Mouse (Mus musculus) liver, embryonic 14.5 days (tissue): ENCODE measurements around the gene Lipc. TPM values are rescaled to one million over a fixed set of nuclear protein-coding genes. Genes with fewer than 3 reads are reported as not detected.

ENCODE experiments used
- ATAC-seq: fragments of 200-750 bp; cut with Nextera tagmentation; 2 replicates; pipeline ENCODE4 v1.8.0; 2017; ENCODE audit warnings: moderate number of reproducible peaks, mild to moderate bottlenecking, moderate library complexity; ENCODE audit not compliant: insufficient read depth
- DNase-seq, 3 experiments: peaks; one replicate each; pipeline ENCODE4 v3.0.0-alpha.2; 2012 to 2013; ENCODE audit warnings: low read depth in 3 of 3, low spot score in 3 of 3
- H3K27ac ChIP-seq: fragments of 300-500 bp; sonication (generic); 2 replicates; pipeline ENCODE4 v1.5.1; 2014; ENCODE audit warnings: moderate library complexity, mild to moderate bottlenecking, control low read depth, inconsistent platforms
- H3K27me3 ChIP-seq: fragments of 300-500 bp; sonication (generic); 2 replicates; pipeline ENCODE4 v1.6.1; 2014; ENCODE audit warnings: mild to moderate bottlenecking, low read length, moderate library complexity; ENCODE audit not compliant: control insufficient read depth, insufficient read depth
- H3K36me3 ChIP-seq: fragments of 300-500 bp; sonication (generic); replicated peaks from 2 replicates; pipeline ENCODE4 v1.6.1; 2014; ENCODE audit warnings: low read depth; ENCODE audit not compliant: control insufficient read depth, insufficient read depth
- H3K4me1 ChIP-seq, 2 experiments: fragments of 200-500 bp in 1 of 2; fragments of 300-500 bp in 1 of 2; sonication (generic) in 1 of 2; replicated peaks; 2 replicates each; pipeline ENCODE4 v1.6.1; 2012 to 2014; ENCODE audit warnings: antibody characterized with exemption in 1 of 2, inconsistent platforms in 1 of 2, low read length in 1 of 2; ENCODE audit not compliant: control insufficient read depth in 2 of 2, insufficient read depth in 2 of 2
- H3K4me2 ChIP-seq: fragments of 300-500 bp; sonication (generic); 2 replicates; pipeline ENCODE4 v1.6.1; 2014; ENCODE audit warnings: low read depth, mild to moderate bottlenecking, control low read depth, moderate library complexity
- H3K4me3 ChIP-seq, 2 experiments: fragments of 200-500 bp in 1 of 2; fragments of 300-500 bp in 1 of 2; sonication (generic) in 1 of 2; 2 replicates each; pipeline ENCODE4 v1.5.1; 2012 to 2014; ENCODE audit warnings: low read depth in 2 of 2, low read length in 2 of 2, mild to moderate bottlenecking in 2 of 2, control low read depth in 1 of 2, inconsistent platforms in 1 of 2, moderate library complexity in 1 of 2; ENCODE audit not compliant: insufficient read depth in 1 of 2
- H3K9ac ChIP-seq: fragments of 300-500 bp; sonication (generic); replicated peaks from 2 replicates; pipeline ENCODE4 v1.6.1; 2014; ENCODE audit warnings: mild to moderate bottlenecking, control low read depth, moderate library complexity
- H3K9me3 ChIP-seq: fragments of 300-500 bp; sonication (generic); 2 replicates; pipeline ENCODE4 v1.6.1; 2016; ENCODE audit warnings: low read length, mixed read lengths; ENCODE audit not compliant: control insufficient read depth
- CTCF ChIP-seq: IDR thresholded peaks from 2 replicates; pipeline ENCODE4 v1.5.1; 2016; ENCODE audit warnings: antibody characterized with exemption, low read depth, control low read depth
- EP300 ChIP-seq: IDR thresholded peaks from 2 replicates; pipeline ENCODE4 v1.6.1; 2016; ENCODE audit warnings: antibody characterized with exemption, low read depth
- WGBS: fragments of 180-500 bp; shearing (Covaris S2); extraction: QIAGEN DNeasy Blood & Tissue Kit; methylation state at CpG from one replicate; pipeline ENCODE4 v1.1.7; 2014; ENCODE audit not compliant: insufficient replicate concordance; 5-methylcytosine and 5-hydroxymethylcytosine counted together
- polyA plus RNA-seq, 2 experiments: library from polyadenylated mRNA; depleted of rRNA in 1 of 2; stranded (reverse) in 1 of 2; unstranded in 1 of 2; fragments of >200 nt; fragmentation: Nextera tagmentation in 1 of 2; extraction: Ambion mirVana in 1 of 2; gene quantifications; 2 replicates each; pipeline versions ENCODE4 v1.2.1 to v1.2.3; 2012 to 2014

Gene Lipc
- polyA plus RNA-seq, 2 experiments, result 22.4 to 26.8 TPM

DNA sequence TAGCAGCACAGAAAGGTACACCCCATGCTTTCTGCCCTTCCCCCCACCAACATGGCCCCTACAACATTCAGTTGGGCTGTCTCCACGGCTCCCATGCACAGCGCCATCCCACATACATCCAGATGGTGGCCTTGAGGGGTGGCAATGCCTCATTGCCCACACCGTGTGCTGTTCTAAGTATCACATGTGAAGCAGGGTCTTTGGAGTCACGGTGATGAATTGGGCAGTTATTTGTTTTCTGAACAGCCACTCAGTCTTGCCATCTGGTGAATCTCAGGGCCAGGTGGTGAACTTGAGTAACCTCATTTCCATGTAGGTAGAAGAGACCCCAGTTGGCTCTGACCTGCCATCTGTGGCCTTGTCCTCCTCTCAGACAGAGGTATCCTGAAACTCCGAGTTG lies 7.8 kb upstream of the Lipc start:
- H3K27ac ChIP-seq, result no peak overlapping the region
- no peaks in the 10 kb centered on the region for H3K36me3 ChIP-seq
- TF ChIP-seq EP300 (no peak), CTCF (no peak)
- no peak overlapping the region for H3K9ac ChIP-seq
- no peak overlapping the region for H3K4me2 ChIP-seq
- no peak overlapping the region for H3K4me3 ChIP-seq
- H3K4me1 ChIP-seq, result no peaks in the 10 kb centered on the region
- H3K9me3 ChIP-seq, result no peaks in the 10 kb centered on the region
- whole genome bisulfite sequencing, result 72% methylated on average over 5 of the region's 5 CpGs
- ATAC-seq (no peak), DNase-seq (no peak)
- no peaks in the 10 kb centered on the region for H3K27me3 ChIP-seq

- no peak overlapping the region for H3K4me2 ChIP-seq
- no peak overlapping the region for H3K27ac ChIP-seq
- H3K27me3 ChIP-seq, result no peaks in the 10 kb centered on the region
- no peak for TF ChIP-seq EP300
- no peak for TF ChIP-seq CTCF
- H3K9me3 ChIP-seq, result no peaks in the 10 kb centered on the region
- ATAC-seq (no peak), DNase-seq (no peak)
- no peak overlapping the region for H3K9ac ChIP-seq
- no peaks in the 10 kb centered on the region for H3K4me1 ChIP-seq
- H3K36me3 ChIP-seq, result no peaks in the 10 kb centered on the region
- WGBS, result 55% methylated on average over 3 of the region's 3 CpGs
- H3K4me3 ChIP-seq, result no peak overlapping the region
Measured at GRCm38 (mm10) chr9:70959447-70959846, 7.4 kb upstream of the Lipc start.

- Histone ChIP-seq H3K9ac (no peak overlapping the region), H3K4me1 (no peaks in the 10 kb centered on the region), H3K27me3 (no peaks in the 10 kb centered on the region), H3K27ac (no peak overlapping the region), H3K36me3 (no peaks in the 10 kb centered on the region), H3K4me3 (no peak overlapping the region), H3K9me3 (no peaks in the 10 kb centered on the region), H3K4me2 (no peak overlapping the region)
- DNase-seq, result no peak
- ATAC-seq, result no peak
- 65% methylated on average over 5 of the region's 5 CpGs for WGBS
- TF ChIP-seq EP300, result no peak
- no peak for TF ChIP-seq CTCF
Measured at GRCm38 (mm10) chr9:70958381-70958780, 6.4 kb upstream of the Lipc start.

- ATAC-seq, result no peak
- no peaks in the 10 kb centered on the region for H3K4me1 ChIP-seq
- no peaks in the 10 kb centered on the region for H3K9me3 ChIP-seq
- H3K4me3 ChIP-seq, result no peak overlapping the region
- H3K36me3 ChIP-seq, result no peaks in the 10 kb centered on the region
- TF ChIP-seq CTCF (no peak), EP300 (no peak)
- no peaks in the 10 kb centered on the region for H3K27me3 ChIP-seq
- no peak overlapping the region for H3K9ac ChIP-seq
- H3K27ac ChIP-seq, result no peak overlapping the region
- H3K4me2 ChIP-seq, result no peak overlapping the region
- no peak for DNase-seq
- WGBS, result 59% methylated on average over 3 of the region's 3 CpGs
Measured at GRCm38 (mm10) chr9:70957717-70958116, 5.7 kb upstream of the Lipc start.

DNA sequence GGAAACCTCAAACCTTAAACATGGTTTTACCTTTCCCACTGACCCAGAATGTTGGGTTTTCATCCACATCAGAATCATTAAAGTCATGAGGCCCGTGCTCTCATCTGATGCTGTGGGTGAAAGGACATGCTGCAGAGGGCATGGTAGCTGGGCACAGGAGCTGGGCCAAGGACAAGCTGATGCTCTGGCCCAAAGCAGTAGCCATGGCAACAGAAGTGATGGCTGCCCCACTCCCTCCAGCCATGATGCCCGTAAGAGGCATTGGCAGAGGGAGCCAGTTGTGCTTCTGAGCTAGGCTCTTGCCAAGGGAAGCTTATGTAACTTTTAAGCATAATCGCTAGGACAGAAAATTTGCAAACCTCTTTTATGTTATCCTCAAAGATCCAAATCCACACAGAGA lies 2.2 kb upstream of the Lipc start:
- no peaks in the 10 kb centered on the region for H3K27me3 ChIP-seq
- WGBS, result 74% methylated on average over 3 of the region's 3 CpGs
- no peak for TF ChIP-seq CTCF
- no peak for TF ChIP-seq EP300
- no peak overlapping the region for H3K27ac ChIP-seq
- H3K36me3 ChIP-seq, result no peaks in the 10 kb centered on the region
- DNase-seq (no peak), ATAC-seq (no peak)
- H3K4me3 ChIP-seq, result no peak overlapping the region
- H3K9ac ChIP-seq, result no peak overlapping the region
- no peak overlapping the region for H3K4me2 ChIP-seq
- H3K4me1 ChIP-seq, result no peaks in the 10 kb centered on the region
- no peaks in the 10 kb centered on the region for H3K9me3 ChIP-seq

GRCm38 (mm10) chr9:70949336-70949735 lies 2.7 kb downstream of the Lipc start:
- no peaks in the 10 kb centered on the region for H3K9me3 ChIP-seq
- H3K4me3 ChIP-seq, result no peak overlapping the region
- H3K27ac ChIP-seq, result no peak overlapping the region
- DNase-seq (no peak), ATAC-seq (no peak)
- no peaks in the 10 kb centered on the region for H3K4me1 ChIP-seq
- H3K9ac ChIP-seq, result no peak overlapping the region
- no peak overlapping the region for H3K4me2 ChIP-seq
- 46% methylated on average over 8 of the region's 8 CpGs for WGBS
- TF ChIP-seq EP300, result no peak
- TF ChIP-seq CTCF, result no peak
- H3K36me3 ChIP-seq, result no peaks in the 10 kb centered on the region
- no peaks in the 10 kb centered on the region for H3K27me3 ChIP-seq
